Mouse (Mus musculus): ENCODE results near the gene Tenm3.

GRCm38 (mm10) chr8:48673476-48673875 is 170.3 kb downstream of the Tenm3 start:
- no peak for TF ChIP-seq CTCF (IDR thresholded peaks at IDR 0.05; ENCODE audit: low read depth)
- TF ChIP-seq EP300 (IDR thresholded peaks at IDR 0.05; ENCODE audit: low read depth), result no peak

Data from liver, postnatal 0 days (tissue).